Mouse (Mus musculus): ENCODE measurements around the gene Oas3. TPM values are rescaled to one million over a fixed set of nuclear protein-coding genes. Genes with fewer than 3 reads are reported as not detected.

Gene Oas3
- 12.6 TPM for polyA plus RNA-seq (2017; shearing (Covaris generic))

GRCm38 (mm10) chr5:120777478-120777877, at the start of gene Oas3:
TSS of gene Oas3 (minus strand) at chr5:120777661.

DNA sequence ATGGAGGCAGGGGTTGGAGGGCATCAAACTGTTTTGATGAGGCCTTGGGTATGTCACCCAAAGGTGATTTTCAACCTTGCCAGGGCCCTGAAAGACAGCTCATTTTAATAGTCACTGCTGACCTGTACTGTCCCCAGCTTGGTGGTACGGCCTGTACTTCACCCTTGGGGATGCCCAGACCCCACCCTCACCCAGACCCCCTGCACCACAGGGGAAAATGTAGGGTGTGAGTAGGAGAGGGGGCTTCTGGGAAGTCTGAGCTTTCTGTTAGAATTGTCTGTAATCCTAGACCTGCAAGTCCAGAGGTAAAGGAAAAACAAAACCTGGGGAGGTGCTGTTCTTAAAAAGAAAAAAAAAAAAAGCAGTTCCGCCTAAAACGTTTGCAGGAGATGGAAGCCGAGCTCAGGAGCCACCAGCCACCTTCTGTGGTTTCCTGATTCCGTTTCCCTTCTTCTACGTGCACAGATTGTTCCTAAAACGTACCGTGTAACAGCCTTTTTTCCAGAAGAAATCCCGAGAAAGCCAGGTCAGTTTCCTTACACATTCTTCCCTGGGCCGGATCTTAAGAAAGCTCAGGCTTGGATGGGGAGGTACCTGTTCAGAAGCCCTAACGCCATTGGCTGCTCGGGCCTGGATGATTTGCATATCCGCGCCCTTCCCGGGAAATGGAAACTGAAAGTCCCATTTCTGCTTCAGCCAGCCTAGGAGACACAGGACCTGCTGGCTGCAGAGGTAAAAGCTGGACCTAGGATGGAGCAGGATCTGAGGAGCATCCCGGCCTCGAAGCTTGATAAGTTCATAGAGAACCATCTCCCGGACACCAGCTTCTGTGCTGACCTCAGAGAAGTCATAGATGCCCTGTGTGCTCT, 34.7 kb upstream of the Oas3 start, which contains the start of gene Oas1c:
Gene Oas1c, minus strand, starts transcription at position 564 of the 869 bp plus-strand sequence.

DNA sequence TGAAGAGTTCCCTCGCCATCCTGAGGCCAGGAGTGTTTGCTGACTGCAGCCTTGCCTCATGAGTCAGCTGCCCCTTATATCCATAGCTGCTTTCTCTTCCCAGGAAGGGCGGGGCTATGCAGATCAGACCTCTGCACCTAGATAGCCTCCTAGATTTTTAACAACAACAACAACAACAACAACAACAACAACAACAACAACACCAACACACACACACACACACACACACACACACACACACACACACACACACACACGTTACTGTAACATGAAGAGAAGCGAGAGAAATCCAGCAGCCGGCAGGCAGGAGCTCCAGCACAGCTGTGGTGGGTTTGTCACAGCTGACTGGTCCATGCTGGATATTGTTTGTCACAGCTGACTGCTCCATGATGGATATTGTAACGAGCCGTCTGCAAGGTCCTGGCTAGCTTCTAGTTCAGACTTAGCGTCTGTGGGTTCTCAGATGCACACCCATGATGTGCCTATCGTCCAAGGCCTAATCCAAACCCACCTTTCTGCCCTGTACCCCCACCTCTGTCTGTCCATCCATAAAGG, 18.1 kb upstream of the Oas3 start, which contains the start of gene Oas1e:
Gene Oas1e, minus strand, starts transcription at position 51 of the 555 bp plus-strand sequence.

DNA sequence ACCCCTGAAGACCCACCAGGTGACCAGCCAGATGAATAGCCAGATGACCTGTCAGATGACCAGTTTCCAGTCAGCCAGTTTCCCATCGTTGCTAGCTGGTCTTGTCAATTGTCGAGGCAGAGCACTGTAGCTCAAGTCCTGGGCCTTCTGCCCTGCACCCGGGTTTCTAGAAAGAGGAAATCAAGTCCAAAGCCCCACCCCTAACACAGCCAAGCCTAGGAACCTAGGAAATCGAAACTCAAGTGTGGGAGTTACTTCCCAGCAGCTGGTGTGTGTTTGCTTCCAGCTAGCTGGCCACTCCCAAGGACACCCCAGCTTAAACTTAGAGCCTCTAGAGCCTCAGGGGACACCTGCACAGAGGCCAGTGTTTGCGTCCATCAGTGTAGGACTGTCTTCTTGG, 27.8 kb downstream of the Oas3 start, which contains the start of gene Oas2:
Gene Oas2, minus strand, starts transcription at position 166 of the 400 bp plus-strand sequence.

GRCm38 (mm10) chr5:120711827-120712226, 65.6 kb downstream of the Oas3 start, which contains the start of gene Dtx1:
TSS of gene Dtx1 (minus strand) at chr5:120711927.

Other genes with a start within 250 kb of the Oas3 start
- gene Tpcn1, start 189.0 kb downstream of the Oas3 start, polyA plus RNA-seq (2017; shearing (Covaris generic)) = 25.3 TPM
- 1.6 TPM for gene Iqcd, start 188.6 kb downstream of the Oas3 start, polyA plus RNA-seq (2017; shearing (Covaris generic))
- 5.1 TPM for gene Rita1, start 165.1 kb downstream of the Oas3 start, polyA plus RNA-seq (2017; shearing (Covaris generic))
- 76.0 TPM for gene Ddx54, start 164.9 kb downstream of the Oas3 start, polyA plus RNA-seq (2017; shearing (Covaris generic))
- not detected for gene Cfap73, start 143.4 kb downstream of the Oas3 start, polyA plus RNA-seq (2017; shearing (Covaris generic))
- 19.2 TPM for gene Rasal1, start 128.8 kb downstream of the Oas3 start, polyA plus RNA-seq (2017; shearing (Covaris generic))
- gene Dtx1, start 65.7 kb downstream of the Oas3 start, polyA plus RNA-seq (2017; shearing (Covaris generic)) = 240 TPM
- 3.6 TPM for gene Oas2, start 27.8 kb downstream of the Oas3 start, polyA plus RNA-seq (2017; shearing (Covaris generic))
- not detected for gene Oas1e, start 17.9 kb upstream of the Oas3 start, polyA plus RNA-seq (2017; shearing (Covaris generic))
- gene Oas1c, start 34.9 kb upstream of the Oas3 start, polyA plus RNA-seq (2017; shearing (Covaris generic)) = 16.6 TPM
- gene Oas1f, start 69.7 kb upstream of the Oas3 start, polyA plus RNA-seq (2017; shearing (Covaris generic)) = not detected
- not detected for gene Oas1h, start 83.8 kb upstream of the Oas3 start, polyA plus RNA-seq (2017; shearing (Covaris generic))
- gene Oas1g, start 110.0 kb upstream of the Oas3 start, polyA plus RNA-seq (2017; shearing (Covaris generic)) = 0.39 TPM
- 21.7 TPM for gene Oas1a, start 129.9 kb upstream of the Oas3 start, polyA plus RNA-seq (2017; shearing (Covaris generic))
- not detected for gene Oas1d, start 136.9 kb upstream of the Oas3 start, polyA plus RNA-seq (2017; shearing (Covaris generic))
- not detected for gene Rph3a, start 232.4 kb upstream of the Oas3 start, polyA plus RNA-seq (2017; shearing (Covaris generic))